Mouse (Mus musculus): ENCODE data around the gene Vmn1r179. TPM values are rescaled to one million over a fixed set of nuclear protein-coding genes. Genes with fewer than 3 reads are reported as not detected.
"Not testable (repeated sequence)": the region's sequence is repeated elsewhere in the genome, so short reads cannot be mapped to it uniquely, and the experiment has no call there.

Gene Vmn1r179
- 0.12 TPM in 1 of 2 replicates, not detected in the other for total RNA-seq (2017)

GRCm38 (mm10) chr7:23926678-23927077 lies at the start of gene Vmn1r179:
TSS of gene Vmn1r179 (plus strand) at chr7:23926978.
- no peak for ATAC-seq (ENCODE audit: extremely low read depth, insufficient number of reproducible peaks, low FRiP score, poor library complexity, severe bottlenecking)

GRCm38 (mm10) chr7:23891709-23892108 lies 35.1 kb upstream of the Vmn1r179 start, which contains the start of gene Vmn1r178:
TSS of gene Vmn1r178 (plus strand) at chr7:23892009.
- ATAC-seq (ENCODE audit: extremely low read depth, insufficient number of reproducible peaks, low FRiP score, poor library complexity, severe bottlenecking), result no peak

DNA sequence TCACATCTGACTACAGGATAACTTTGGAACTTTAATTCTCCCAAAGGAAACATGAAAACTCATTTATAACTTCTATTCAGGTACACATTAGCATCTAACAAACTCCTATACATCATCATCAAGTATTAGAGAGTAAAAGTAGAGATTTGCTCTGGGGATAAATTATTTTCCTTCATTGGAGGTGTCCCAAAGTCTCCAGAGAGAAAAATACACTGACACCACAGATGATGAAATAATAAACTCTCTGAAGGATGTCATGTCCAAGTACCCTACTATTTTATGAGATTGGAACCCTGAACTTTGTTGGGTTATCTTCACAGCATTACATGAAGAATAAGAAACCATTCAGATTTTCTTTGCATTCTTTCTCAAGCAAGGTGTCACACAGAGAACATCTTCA lies 23.6 kb downstream of the Vmn1r179 start, which contains the start of gene Vmn1r180:
Gene Vmn1r180 (plus strand): TSS at position 301 of the 400 bp plus-strand sequence.
- ATAC-seq (ENCODE audit: extremely low read depth, insufficient number of reproducible peaks, low FRiP score, poor library complexity, severe bottlenecking), result no peak

DNA sequence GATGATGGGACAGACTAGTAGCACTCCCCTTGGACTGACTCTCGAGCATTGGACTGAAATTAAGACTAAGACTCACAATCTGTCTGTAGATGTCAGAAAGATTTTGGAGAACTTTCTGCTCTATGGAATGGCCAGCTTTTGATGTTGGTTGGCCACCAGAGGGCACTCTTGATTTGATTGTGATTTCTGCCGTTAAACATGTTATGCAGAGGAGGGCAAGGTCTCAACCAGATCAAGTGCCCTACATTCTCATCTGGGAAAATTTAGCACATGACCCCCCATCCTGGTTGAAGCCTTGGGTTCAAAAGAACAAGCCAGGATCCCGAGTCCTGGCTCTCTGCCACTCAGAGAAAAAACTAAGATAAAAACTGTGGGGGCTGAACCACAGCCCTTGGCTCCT lies 41.3 kb downstream of the Vmn1r179 start:
- ATAC-seq (ENCODE audit: extremely low read depth, insufficient number of reproducible peaks, low FRiP score, poor library complexity, severe bottlenecking), result not testable (repeated sequence)

- ATAC-seq (ENCODE audit: extremely low read depth, insufficient number of reproducible peaks, low FRiP score, poor library complexity, severe bottlenecking), result not testable (repeated sequence)
These were observed 47.5 kb downstream of the Vmn1r179 start, which contains the start of gene Vmn1r181 for GRCm38 (mm10) chr7:23974315-23974714. TSS of gene Vmn1r181 (plus strand) at chr7:23974615.

Other genes starting within 250 kb of the Vmn1r179 start
- not detected in 2 replicates for gene Vmn1r173, start 226.3 kb upstream of the Vmn1r179 start, total RNA-seq (2017)
- gene Vmn1r174, start 174.7 kb upstream of the Vmn1r179 start, total RNA-seq (2017), result 0.12 and 0.23 TPM in 2 replicates
- not detected in 2 replicates for gene Vmn1r175, start 116.3 kb upstream of the Vmn1r179 start, total RNA-seq (2017)
- not detected in 2 replicates for gene Vmn1r176, start 89.6 kb upstream of the Vmn1r179 start, total RNA-seq (2017)
- not detected in 2 replicates for gene Vmn1r177, start 60.5 kb upstream of the Vmn1r179 start, total RNA-seq (2017)
- not detected in 2 replicates for gene Vmn1r178, start 35.0 kb upstream of the Vmn1r179 start, total RNA-seq (2017)
- not detected in 2 replicates for gene Vmn1r180, start 23.7 kb downstream of the Vmn1r179 start, total RNA-seq (2017)
- gene Vmn1r181, start 47.6 kb downstream of the Vmn1r179 start, total RNA-seq (2017), result not detected in 2 replicates
- not detected in 2 replicates for gene V1rd19, start 74.7 kb downstream of the Vmn1r179 start, total RNA-seq (2017)
- 0.12 TPM in 1 of 2 replicates, not detected in the other for gene Vmn1r183, start 126.3 kb downstream of the Vmn1r179 start, total RNA-seq (2017)
- gene Zfp180, start 154.9 kb downstream of the Vmn1r179 start, total RNA-seq (2017), result 28.9 and 29.6 TPM in 2 replicates
- 2.2 and 2.9 TPM in 2 replicates for gene Zfp112, start 185.3 kb downstream of the Vmn1r179 start, total RNA-seq (2017)
- gene Zfp235, start 207.2 kb downstream of the Vmn1r179 start, total RNA-seq (2017), result 7.2 and 9.6 TPM in 2 replicates
- gene Zfp114, start 248.1 kb downstream of the Vmn1r179 start, total RNA-seq (2017), result 0.25 and 0.35 TPM in 2 replicates